ENCODE assay signal across 9 mouse cellular contexts in the genomic region with DNA sequence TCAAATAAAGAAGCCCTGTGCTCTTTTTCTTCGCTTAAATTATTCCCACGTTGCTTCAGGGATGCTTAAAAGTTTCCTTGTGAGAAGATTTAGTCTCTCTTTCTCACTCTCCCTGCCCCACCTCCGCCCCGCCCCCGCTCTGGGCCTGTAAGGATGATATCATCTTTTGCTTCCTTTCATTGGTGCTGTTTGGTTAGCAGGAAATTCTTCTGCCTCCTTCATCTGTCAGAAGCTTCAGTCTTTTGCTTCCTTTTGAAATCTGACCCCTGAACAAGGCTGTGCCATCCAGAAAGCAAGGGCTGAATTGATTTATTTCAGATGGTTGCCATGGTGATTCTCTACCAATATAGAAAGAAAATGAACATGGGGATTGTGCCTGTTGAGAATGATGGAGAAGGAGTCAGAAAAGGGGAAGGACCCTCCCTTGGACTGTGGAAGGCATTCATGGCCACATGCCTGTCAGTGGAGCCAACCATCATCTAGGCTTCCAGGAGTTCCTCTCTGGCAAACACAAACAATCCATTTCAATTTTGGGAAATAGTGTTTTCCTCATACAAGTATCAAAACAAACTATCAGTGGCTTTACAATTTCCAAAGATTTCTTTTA.
DNase-seq lines count a peak whose midpoint lies in the region; ATAC-seq and TF ChIP-seq lines count a peak whose summit lies in the region.
"Had no signal": no experiment of that assay in that cellular context is flagged by ENCODE, and none has a peak within 500 bp of the region (broad histone marks: within the 10 kb centered on the region; RNA-seq: fewer than 3 reads in every experiment).

No protein-coding gene starts in this region.

- no peaks in the 10 kb centered on the region for H3K36me3 ChIP-seq in midbrain, embryonic 16.5 days (ENCODE audit: control insufficient read depth, insufficient read depth, low read length)
- H3K36me3 ChIP-seq in kidney, adult 2 months (ENCODE audit: control insufficient read depth, insufficient read depth, low read length): no peaks in the 10 kb centered on the region
- H3K36me3 ChIP-seq: intestine, embryonic 15.5 days had no signal

- ATAC-seq in midbrain, embryonic 16.5 days: peak; percentile 55; the same call in 1 of the 2 replicates
- ATAC-seq in granulocyte monocyte progenitor cell, adult 5-6 weeks (replicated peaks; ENCODE audit: poor library complexity, severe bottlenecking): no peak
- ATAC-seq: intestine, embryonic 15.5 days had no signal

- H3K27me3 ChIP-seq in midbrain, embryonic 16.5 days (ENCODE audit: control insufficient read depth, insufficient read depth, low read depth, low read length): no peaks in the 10 kb centered on the region
- no peaks in the 10 kb centered on the region for H3K27me3 ChIP-seq in kidney, adult 2 months (replicated peaks; ENCODE audit: control insufficient read depth, insufficient read depth, low read length)
- H3K27me3 ChIP-seq: intestine, embryonic 15.5 days had no signal

- no peak for TF ChIP-seq CTCF in kidney, adult 2 months (conservative IDR thresholded peaks at IDR 0.05; ENCODE audit: insufficient read depth, insufficient read length, low read depth, low read length)

- TF ChIP-seq POLR2A in kidney, adult 2 months (IDR thresholded peaks at IDR 0.05; ENCODE audit: low read depth, low read length): no peak

- peak; percentile 5 to 6 for DNase-seq in heart, postnatal 10 days
- DNase-seq in heart, adult 9 months (ENCODE audit: low spot score in 2 of 2): no peak
- DNase-seq in embryo, embryonic 10 days (ENCODE audit: low spot score): peak; percentile 77
- DNase-seq in frontal cortex, postnatal 36 days (ENCODE audit: low spot score in 2 of 2): peak; percentile 63
- DNase-seq in kidney, adult 2 months: no peak
- DNase-seq in testis, postnatal 14 days (ENCODE audit: low spot score): no peak

- intact Hi-C loops in heart, postnatal 10 days (cut with DNase I): no loop called here

- WGBS in midbrain, embryonic 16.5 days: 8% methylated on average over 5 of the region's 5 CpGs
- WGBS in kidney, adult 2 months: 39% methylated on average over 5 of the region's 5 CpGs

- H3K4me1 ChIP-seq in midbrain, embryonic 16.5 days (ENCODE audit: control insufficient read depth, insufficient read depth, low read length): peaks cover 24% of the 10 kb centered on the region
- no peaks in the 10 kb centered on the region for H3K4me1 ChIP-seq in kidney, adult 2 months (ENCODE audit: control insufficient read depth, insufficient read depth, low read length)
- H3K4me1 ChIP-seq: intestine, embryonic 15.5 days had no signal

- H3K9me3 ChIP-seq in midbrain, embryonic 16.5 days (replicated peaks; ENCODE audit: control insufficient read depth, low read length, poor library complexity, severe bottlenecking): no peaks in the 10 kb centered on the region
- H3K9me3 ChIP-seq: intestine, embryonic 15.5 days had no signal

- no peak overlapping the region for H3K9ac ChIP-seq in midbrain, embryonic 16.5 days (ENCODE audit: low read depth, low read length)
- H3K9ac ChIP-seq: intestine, embryonic 15.5 days had no signal

- H3K27ac ChIP-seq in midbrain, embryonic 16.5 days (ENCODE audit: low read length): 0 out of 2 replicates have a peak overlapping the region, but pooled peaks have one; percentile 9
- H3K27ac ChIP-seq in kidney, adult 2 months (ENCODE audit: insufficient read depth, low read depth, low read length): no peak overlapping the region
- H3K27ac ChIP-seq: intestine, embryonic 15.5 days had no signal

- H3K4me3 ChIP-seq in midbrain, embryonic 16.5 days (ENCODE audit: low read depth, low read length): no peak overlapping the region
- H3K4me3 ChIP-seq in kidney, adult 2 months (ENCODE audit: insufficient read depth, low read depth, low read length): no peak overlapping the region
- H3K4me3 ChIP-seq: intestine, embryonic 15.5 days had no signal

- H3K4me2 ChIP-seq in midbrain, embryonic 16.5 days (ENCODE audit: low read length): no peak overlapping the region
- H3K4me2 ChIP-seq: intestine, embryonic 15.5 days had no signal

Comparison
In these comparisons a context has a peak if more than half of its experiments do, and no peak if none do; other contexts are left out.
1. DNase-seq: peak in heart, postnatal 10 days (2 of 2), embryo, embryonic 10 days (single experiment) and frontal cortex, postnatal 36 days (2 of 2); none in heart, adult 9 months (0 of 2), kidney, adult 2 months (single experiment) and testis, postnatal 14 days (single experiment).